Mouse (Mus musculus) lung, postnatal 25 days (tissue): ENCODE results near the gene Hus1b.

ENCODE experiments used
- DNase-seq: peaks from one replicate; pipeline ENCODE4 v3.0.0; 2022; ENCODE audit warnings: low spot score

Hus1b gene

GRCm38 (mm10) chr13:30949181-30949580, 1.6 kb upstream of the Hus1b start:
- DNase-seq, result no peak

- no peak for DNase-seq
Observed at GRCm38 (mm10) chr13:30947129-30947528, 430 bp downstream of the Hus1b start.

- DNase-seq, result no peak
Observed at GRCm38 (mm10) chr13:30945788-30946187, 1.8 kb downstream of the Hus1b start.

- DNase-seq, result peak; percentile 15
Observed at GRCm38 (mm10) chr13:30932972-30933371, 14.6 kb downstream of the Hus1b start.

GRCm38 (mm10) chr13:30931613-30932012, 15.9 kb downstream of the Hus1b start:
- no peak for DNase-seq

GRCm38 (mm10) chr13:30929119-30929518, 18.4 kb downstream of the Hus1b start:
- DNase-seq, result no peak

- no peak for DNase-seq
Observed at GRCm38 (mm10) chr13:30924269-30924668, 23.3 kb downstream of the Hus1b start.

GRCm38 (mm10) chr13:30921914-30922313, 25.6 kb downstream of the Hus1b start:
- DNase-seq, result no peak

GRCm38 (mm10) chr13:30913757-30914156, 33.8 kb downstream of the Hus1b start:
- no peak for DNase-seq

- DNase-seq, result no peak
Observed at GRCm38 (mm10) chr13:30913028-30913427, 34.5 kb downstream of the Hus1b start.

GRCm38 (mm10) chr13:30911931-30912625, 35.5 kb downstream of the Hus1b start:
- DNase-seq, result no peak

- DNase-seq, result peak; percentile 18
Observed at GRCm38 (mm10) chr13:30910889-30911288, 36.7 kb downstream of the Hus1b start.

GRCm38 (mm10) chr13:30902286-30902685, 45.3 kb downstream of the Hus1b start:
- no peak for DNase-seq

- DNase-seq, result no peak
Observed at GRCm38 (mm10) chr13:30901387-30902041, 46.0 kb downstream of the Hus1b start.
